Mouse (Mus musculus) cortical plate, adult 2 months (tissue): ENCODE data around the gene Sf1.

Source experiments
- CTCF ChIP-seq: fragments of 200-500 bp; IDR thresholded peaks from 2 replicates; pipeline ENCODE4 v1.5.1; 2011; ENCODE audit warnings: mild to moderate bottlenecking, control low read depth, low read length; ENCODE audit not compliant: insufficient read depth; ENCODE audit errors: extremely low read depth
- POLR2A ChIP-seq: fragments of 200-500 bp; IDR thresholded peaks from 2 replicates; pipeline ENCODE4 v1.6.1; 2011; ENCODE audit warnings: mild to moderate bottlenecking, low read length, control low read depth; ENCODE audit not compliant: insufficient read depth; ENCODE audit errors: extremely low read depth

- TF ChIP-seq CTCF (no peak), POLR2A (no peak)
Observed at GRCm38 (mm10) chr19:6418984-6419692, 55.6 kb downstream of the Sf1 start.
